Mouse (Mus musculus): ENCODE results near the gene Gm21970. TPM values are rescaled to one million over a fixed set of nuclear protein-coding genes. Genes with fewer than 3 reads are reported as not detected.

Gene Gm21970
- polyA plus RNA-seq, 1 experiment, result not detected

DNA sequence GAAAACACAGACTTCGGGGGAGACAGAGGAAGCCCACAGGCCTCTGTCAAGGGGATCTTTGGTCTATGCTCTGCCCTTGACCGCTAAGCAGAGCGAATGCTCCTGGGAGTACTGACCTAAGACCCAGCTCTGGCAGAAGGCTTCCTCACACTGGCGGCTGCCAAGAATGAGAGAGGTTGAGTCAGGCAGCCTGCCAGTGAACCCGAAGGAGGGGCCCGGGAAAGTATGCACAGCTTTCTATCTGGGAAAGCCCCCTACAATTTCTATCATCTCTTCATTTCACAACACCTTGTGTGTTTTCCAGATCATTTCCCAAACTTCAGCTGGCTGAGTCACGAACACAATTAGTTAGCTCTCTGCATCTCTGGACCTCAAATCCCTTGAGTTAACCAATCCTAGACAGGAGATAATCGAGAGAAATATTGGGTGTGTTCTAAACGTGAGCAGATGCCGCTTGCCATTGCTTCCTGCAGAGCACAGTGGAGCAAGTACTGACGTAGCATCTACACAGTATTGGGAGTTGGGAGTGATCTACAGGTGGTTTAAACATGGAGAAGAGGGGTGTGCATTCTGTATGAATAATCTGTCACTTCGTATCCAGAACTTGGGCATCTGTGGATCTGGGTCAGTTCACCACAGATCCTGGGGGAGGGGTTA, 28.8 kb upstream of the Gm21970 start:
- Histone ChIP-seq H3K36me3 (ENCODE audit: control insufficient read depth, insufficient read depth, low read length, poor library complexity, severe bottlenecking) (no peaks in the 10 kb centered on the region), H3K27ac (ENCODE audit: insufficient read depth, low read length) (no peak overlapping the region), H3K4me3 (ENCODE audit: low read depth, low read length) (no peak overlapping the region), H3K4me1 (ENCODE audit: control insufficient read depth, insufficient read depth, low read length) (no peaks in the 10 kb centered on the region), H3K9me3 (replicated peaks; ENCODE audit: control insufficient read depth, insufficient read depth, low read length, poor library complexity, severe bottlenecking) (no peaks in the 10 kb centered on the region), H3K27me3 (ENCODE audit: control insufficient read depth, insufficient read depth, low read length, poor library complexity, severe bottlenecking) (no peaks in the 10 kb centered on the region; the same call in 1 of the 2 replicates), H3K9ac (ENCODE audit: low read depth, poor library complexity, severe bottlenecking) (no peak overlapping the region)
- TF ChIP-seq CTCF (IDR thresholded peaks at IDR 0.05; ENCODE audit: low read depth, low read length), result no peak
- TF ChIP-seq EP300 (IDR thresholded peaks at IDR 0.05; ENCODE audit: insufficient read depth, low read depth, low read length), result no peak
- no peak for TF ChIP-seq POLR2A (IDR thresholded peaks at IDR 0.05; ENCODE audit: insufficient read depth, low read length)

- H3K27ac ChIP-seq (ENCODE audit: insufficient read depth, low read length), result no peak overlapping the region
- TF ChIP-seq EP300 (IDR thresholded peaks at IDR 0.05; ENCODE audit: insufficient read depth, low read depth, low read length) (no peak), POLR2A (IDR thresholded peaks at IDR 0.05; ENCODE audit: insufficient read depth, low read length) (no peak), CTCF (IDR thresholded peaks at IDR 0.05; ENCODE audit: low read depth, low read length) (no peak)
- no peak overlapping the region for H3K4me3 ChIP-seq (ENCODE audit: low read depth, low read length)
- no peaks in the 10 kb centered on the region for H3K4me1 ChIP-seq (ENCODE audit: control insufficient read depth, insufficient read depth, low read length)
- no peak overlapping the region for H3K9ac ChIP-seq (ENCODE audit: low read depth, poor library complexity, severe bottlenecking)
- no peaks in the 10 kb centered on the region for H3K9me3 ChIP-seq (replicated peaks; ENCODE audit: control insufficient read depth, insufficient read depth, low read length, poor library complexity, severe bottlenecking)
- no peaks in the 10 kb centered on the region for H3K36me3 ChIP-seq (ENCODE audit: control insufficient read depth, insufficient read depth, low read length, poor library complexity, severe bottlenecking)
- H3K27me3 ChIP-seq (ENCODE audit: control insufficient read depth, insufficient read depth, low read length, poor library complexity, severe bottlenecking), result no peaks in the 10 kb centered on the region; the same call in 1 of the 2 replicates
Observed at GRCm38 (mm10) chr16:91363483-91363882, 28.0 kb upstream of the Gm21970 start.

GRCm38 (mm10) chr16:91366567-91366966, 25.0 kb upstream of the Gm21970 start:
- no peak overlapping the region for H3K4me3 ChIP-seq (ENCODE audit: low read depth, low read length)
- no peaks in the 10 kb centered on the region for H3K9me3 ChIP-seq (replicated peaks; ENCODE audit: control insufficient read depth, insufficient read depth, low read length, poor library complexity, severe bottlenecking)
- H3K27ac ChIP-seq (ENCODE audit: insufficient read depth, low read length), result no peak overlapping the region
- no peaks in the 10 kb centered on the region; the same call in 1 of the 2 replicates for H3K27me3 ChIP-seq (ENCODE audit: control insufficient read depth, insufficient read depth, low read length, poor library complexity, severe bottlenecking)
- TF ChIP-seq EP300 (IDR thresholded peaks at IDR 0.05; ENCODE audit: insufficient read depth, low read depth, low read length), result no peak
- TF ChIP-seq POLR2A (IDR thresholded peaks at IDR 0.05; ENCODE audit: insufficient read depth, low read length), result no peak
- TF ChIP-seq CTCF (IDR thresholded peaks at IDR 0.05; ENCODE audit: low read depth, low read length), result no peak
- no peak overlapping the region for H3K9ac ChIP-seq (ENCODE audit: low read depth, poor library complexity, severe bottlenecking)
- H3K36me3 ChIP-seq (ENCODE audit: control insufficient read depth, insufficient read depth, low read length, poor library complexity, severe bottlenecking), result no peaks in the 10 kb centered on the region
- H3K4me1 ChIP-seq (ENCODE audit: control insufficient read depth, insufficient read depth, low read length), result no peaks in the 10 kb centered on the region

DNA sequence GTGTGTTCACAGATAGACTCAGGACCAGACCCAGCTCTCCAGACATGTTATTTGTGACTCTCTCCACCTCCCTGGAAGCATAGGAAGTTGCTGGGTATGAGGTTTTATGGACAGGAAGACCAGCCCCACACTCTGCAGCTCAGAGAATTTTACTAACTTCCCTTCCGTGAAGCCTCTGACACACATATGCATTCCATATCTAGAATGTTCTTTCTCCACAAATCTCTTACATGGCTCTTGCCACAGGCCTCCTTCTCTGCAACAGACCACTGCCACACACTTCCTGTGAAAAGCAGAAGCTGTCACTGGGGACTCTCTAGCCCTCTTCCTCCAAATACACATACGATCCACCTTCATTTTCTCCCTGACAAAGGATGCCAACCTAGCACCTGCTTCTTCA, 24.5 kb upstream of the Gm21970 start:
- H3K36me3 ChIP-seq (ENCODE audit: control insufficient read depth, insufficient read depth, low read length, poor library complexity, severe bottlenecking), result no peaks in the 10 kb centered on the region
- TF ChIP-seq POLR2A (IDR thresholded peaks at IDR 0.05; ENCODE audit: insufficient read depth, low read length) (no peak), CTCF (IDR thresholded peaks at IDR 0.05; ENCODE audit: low read depth, low read length) (no peak), EP300 (IDR thresholded peaks at IDR 0.05; ENCODE audit: insufficient read depth, low read depth, low read length) (no peak)
- no peak overlapping the region for H3K9ac ChIP-seq (ENCODE audit: low read depth, poor library complexity, severe bottlenecking)

GRCm38 (mm10) chr16:91372577-91373472, 18.7 kb upstream of the Gm21970 start, which contains the start of gene Ifnar2:
Gene Ifnar2, plus strand, starts transcription at chr16:91372783.
- H3K27me3 ChIP-seq (ENCODE audit: control insufficient read depth, insufficient read depth, low read length, poor library complexity, severe bottlenecking), result no peaks in the 10 kb centered on the region
- H3K9me3 ChIP-seq (replicated peaks; ENCODE audit: control insufficient read depth, insufficient read depth, low read length, poor library complexity, severe bottlenecking), result no peaks in the 10 kb centered on the region
- no peak within 1 kb of the TSS for H3K27ac ChIP-seq (ENCODE audit: insufficient read depth, low read length)
- peak within 1 kb of the TSS; percentile 80 for H3K4me3 ChIP-seq (ENCODE audit: low read depth, low read length)
- H3K4me1 ChIP-seq (ENCODE audit: control insufficient read depth, insufficient read depth, low read length), result peaks cover 2% of the 10 kb centered on the region
- no peaks in the 10 kb centered on the region for H3K36me3 ChIP-seq (ENCODE audit: control insufficient read depth, insufficient read depth, low read length, poor library complexity, severe bottlenecking)
- no peak for TF ChIP-seq CTCF (IDR thresholded peaks at IDR 0.05; ENCODE audit: low read depth, low read length)
- no peak for TF ChIP-seq POLR2A (IDR thresholded peaks at IDR 0.05; ENCODE audit: insufficient read depth, low read length)
- TF ChIP-seq EP300 (IDR thresholded peaks at IDR 0.05; ENCODE audit: insufficient read depth, low read depth, low read length), result no peak
- peak within 1 kb of the TSS; percentile 79 for H3K9ac ChIP-seq (ENCODE audit: low read depth, poor library complexity, severe bottlenecking)

More for the DNA sequence above, 24.5 kb upstream of the Gm21970 start:
- H3K9me3 ChIP-seq (replicated peaks; ENCODE audit: control insufficient read depth, insufficient read depth, low read length, poor library complexity, severe bottlenecking), result no peaks in the 10 kb centered on the region
- H3K4me1 ChIP-seq (ENCODE audit: control insufficient read depth, insufficient read depth, low read length), result no peaks in the 10 kb centered on the region
- no peak overlapping the region for H3K4me3 ChIP-seq (ENCODE audit: low read depth, low read length)
- H3K27me3 ChIP-seq (ENCODE audit: control insufficient read depth, insufficient read depth, low read length, poor library complexity, severe bottlenecking), result no peaks in the 10 kb centered on the region; the same call in 1 of the 2 replicates
- H3K27ac ChIP-seq (ENCODE audit: insufficient read depth, low read length), result no peak overlapping the region

Measured in ES-Bruce4 (cell line).